Mouse (Mus musculus): ENCODE measurements around the gene Iqcb1.

The Iqcb1 gene

GRCm38 (mm10) chr16:36877316-36877715 lies 49.1 kb downstream of the Iqcb1 start:
- DNase-seq = peak; percentile 39

DNA sequence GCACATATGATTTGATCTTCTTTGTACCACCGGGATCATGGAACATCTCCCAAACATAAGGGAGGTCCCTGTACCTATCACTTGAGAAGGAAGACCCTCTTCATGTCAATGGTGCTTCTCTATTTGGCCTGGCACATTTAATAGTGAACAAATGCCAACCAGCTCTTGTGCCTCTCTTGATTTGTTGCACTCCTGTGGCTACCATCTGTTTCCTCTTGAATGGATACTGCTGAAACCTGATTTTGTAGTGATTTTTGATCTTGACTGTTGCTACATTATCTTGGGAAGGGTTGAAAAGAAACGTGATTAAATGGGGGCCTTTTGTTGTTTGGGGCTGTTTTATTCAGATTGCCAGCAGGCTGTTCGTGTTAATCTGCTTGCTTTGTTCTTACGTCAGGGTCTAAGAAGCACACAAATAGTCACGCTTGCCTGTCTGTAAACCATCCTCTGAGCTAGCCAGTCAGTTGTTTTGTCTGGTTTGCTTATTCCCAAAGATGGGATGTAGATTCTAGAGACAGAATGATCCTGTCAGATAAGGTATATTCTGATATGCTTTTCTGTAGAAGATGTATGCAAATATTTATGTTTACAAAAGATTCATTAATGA lies 54.7 kb downstream of the Iqcb1 start:
- no peak for DNase-seq

GRCm38 (mm10) chr16:36884881-36885280 lies 56.7 kb downstream of the Iqcb1 start:
- DNase-seq = peak; percentile 68

- DNase-seq = no peak
Measured at GRCm38 (mm10) chr16:36885912-36886311, 57.7 kb downstream of the Iqcb1 start.

DNA sequence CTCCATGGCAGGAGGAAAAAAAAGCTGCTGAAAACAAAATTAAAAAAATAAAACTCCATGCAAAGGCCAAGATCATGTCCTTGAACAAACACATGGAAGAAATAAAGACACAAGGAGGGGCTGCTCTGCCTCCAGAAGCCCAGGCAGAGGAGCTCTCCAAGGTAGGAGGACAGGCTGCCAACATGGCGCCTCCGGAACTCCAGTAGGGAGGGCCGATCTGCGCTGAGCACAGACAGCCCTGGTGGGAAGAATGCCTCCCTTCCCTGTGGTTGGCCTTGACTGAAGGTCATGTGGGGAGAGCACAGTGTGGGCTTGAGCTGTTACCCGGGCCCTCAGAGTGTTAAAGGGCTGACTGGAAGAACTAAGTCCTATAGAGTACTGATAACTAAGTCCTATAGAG lies 59.4 kb downstream of the Iqcb1 start:
- no peak for DNase-seq

DNA sequence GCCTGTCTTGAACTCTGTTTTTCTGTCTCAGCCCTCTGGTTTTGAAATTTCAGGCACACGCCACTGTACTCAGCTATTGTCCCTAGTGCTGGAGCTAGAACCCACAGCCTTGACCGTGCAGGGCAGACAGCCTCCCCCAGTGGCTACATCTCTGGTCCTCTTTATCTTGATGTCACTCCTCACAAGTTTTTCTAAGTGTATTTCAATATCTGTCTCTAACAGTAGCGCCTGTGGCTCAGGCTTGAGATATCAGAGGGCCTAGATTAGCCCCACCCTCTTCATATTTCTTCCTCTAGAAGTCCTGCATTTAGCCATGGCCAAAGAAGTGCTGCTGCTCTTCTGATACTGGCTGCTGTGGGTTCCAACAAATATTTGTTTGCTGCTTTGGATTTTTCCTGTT lies 62.4 kb downstream of the Iqcb1 start:
- DNase-seq = no peak

DNA sequence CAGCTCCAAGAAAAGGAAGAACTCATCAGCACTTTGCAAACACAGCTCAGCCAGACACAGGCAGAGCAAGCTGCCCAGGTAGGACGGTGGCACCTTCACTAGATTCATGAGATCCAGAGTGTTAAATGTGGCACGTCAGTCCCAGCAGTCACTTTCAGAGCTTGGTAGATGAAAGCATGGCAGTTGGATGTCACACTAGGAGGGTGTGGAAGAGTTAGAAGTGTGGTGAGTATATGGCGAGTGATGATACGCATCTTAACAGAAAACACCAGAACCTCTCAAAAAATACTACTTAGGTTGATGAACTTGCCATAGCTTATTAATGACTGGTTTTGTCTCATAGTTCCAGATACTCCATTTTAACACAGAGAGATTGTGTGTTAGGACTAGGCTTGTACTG lies 63.2 kb downstream of the Iqcb1 start:
- DNase-seq = no peak

DNA sequence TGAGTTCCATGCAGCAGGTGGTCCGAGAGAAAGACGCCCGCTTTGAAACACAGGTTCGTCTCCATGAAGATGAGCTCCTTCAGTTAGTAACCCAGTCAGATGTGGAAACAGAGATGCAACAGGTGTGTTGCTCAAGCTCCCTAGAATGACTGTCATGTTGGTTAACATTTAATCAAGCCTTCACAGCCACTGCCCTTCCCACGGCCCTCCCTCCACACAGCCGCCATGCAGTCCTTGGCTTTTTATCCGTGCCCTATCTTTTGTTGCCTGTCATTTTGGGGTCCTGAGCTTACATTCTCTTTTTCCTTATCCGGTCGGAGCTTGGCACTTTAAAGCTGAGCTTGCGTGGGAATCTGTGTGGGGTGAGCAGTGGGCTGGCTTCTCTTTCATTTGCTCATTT lies 65.1 kb downstream of the Iqcb1 start:
- DNase-seq = no peak

DNA sequence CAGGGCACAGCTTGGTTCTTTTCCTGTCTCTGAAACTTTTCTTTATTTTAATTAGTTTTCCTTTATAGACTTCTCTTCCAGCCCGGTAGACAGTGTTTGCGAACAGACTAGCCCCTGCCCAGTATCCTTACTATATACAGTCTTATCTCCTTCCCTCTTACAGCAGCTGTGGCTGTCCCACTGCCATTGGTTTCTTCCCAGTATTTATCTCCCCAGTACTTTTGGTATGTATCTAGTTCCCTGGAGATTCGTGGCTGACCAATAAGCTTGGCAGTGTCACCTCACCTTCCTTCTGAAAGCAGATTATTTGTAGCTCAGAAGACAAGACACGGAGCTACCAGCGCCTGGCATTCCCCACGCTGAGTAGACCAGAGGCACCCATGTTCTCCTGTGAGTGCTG lies 68.5 kb downstream of the Iqcb1 start:
- DNase-seq = no peak

DNA sequence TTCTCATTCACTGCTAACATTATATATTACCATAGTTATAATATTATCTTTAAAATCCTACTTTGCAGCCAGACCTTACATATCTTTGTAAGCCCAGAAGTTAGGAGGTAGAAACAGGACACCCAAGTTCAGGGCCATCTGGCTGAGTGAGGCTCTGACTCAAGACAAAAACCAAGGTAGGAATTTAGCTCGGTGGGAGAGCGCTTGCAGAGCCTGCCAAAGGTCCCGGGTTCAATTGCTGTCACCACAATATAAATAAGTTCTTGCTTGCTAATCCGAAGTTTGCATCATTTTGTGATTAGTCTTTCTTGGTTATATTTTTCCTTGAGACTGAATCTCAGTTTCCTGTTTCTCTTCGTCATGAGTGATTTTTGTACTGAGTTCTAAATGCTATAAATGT lies 75.0 kb downstream of the Iqcb1 start:
- DNase-seq = no peak

DNA sequence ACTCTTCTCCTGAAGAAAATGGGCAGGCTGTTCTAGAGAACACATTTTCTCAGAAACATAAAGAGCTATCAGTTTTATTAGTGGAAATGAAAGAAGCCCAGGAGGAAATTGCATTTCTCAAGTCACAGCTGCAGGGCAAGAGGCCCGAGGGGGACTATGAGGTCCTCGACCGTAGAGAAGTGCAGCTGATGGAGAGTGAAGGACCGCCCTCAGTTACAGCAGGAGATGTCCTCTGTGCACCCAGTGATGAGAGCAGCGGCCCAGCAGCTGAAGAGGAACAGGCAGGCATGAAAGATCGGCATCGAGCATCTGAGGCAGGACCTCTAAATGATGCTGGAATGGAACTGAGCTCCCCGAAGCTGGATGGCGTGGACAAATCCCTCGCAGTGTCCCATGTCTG lies 83.7 kb downstream of the Iqcb1 start:
- DNase-seq = no peak

DNA sequence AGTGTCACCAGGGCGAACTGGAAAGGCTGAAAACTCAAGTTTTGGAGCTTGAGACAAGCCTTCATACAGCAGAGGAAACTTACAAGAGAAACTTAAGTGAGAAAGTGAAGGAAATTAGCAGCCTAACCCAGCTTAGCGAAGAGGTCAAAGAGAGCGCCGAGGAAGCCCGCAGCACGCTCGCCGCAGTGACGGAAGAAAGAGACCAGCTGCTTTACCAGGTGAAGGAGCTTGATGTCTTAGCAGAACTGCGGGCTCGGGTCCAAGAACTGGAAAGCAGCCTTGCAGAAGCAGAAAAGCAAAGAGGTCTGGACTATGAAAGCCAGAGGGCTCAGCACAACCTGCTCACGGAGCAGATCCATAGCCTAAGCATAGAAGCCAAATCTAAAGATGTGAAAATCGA lies 84.1 kb downstream of the Iqcb1 start:
- no peak for DNase-seq

DNA sequence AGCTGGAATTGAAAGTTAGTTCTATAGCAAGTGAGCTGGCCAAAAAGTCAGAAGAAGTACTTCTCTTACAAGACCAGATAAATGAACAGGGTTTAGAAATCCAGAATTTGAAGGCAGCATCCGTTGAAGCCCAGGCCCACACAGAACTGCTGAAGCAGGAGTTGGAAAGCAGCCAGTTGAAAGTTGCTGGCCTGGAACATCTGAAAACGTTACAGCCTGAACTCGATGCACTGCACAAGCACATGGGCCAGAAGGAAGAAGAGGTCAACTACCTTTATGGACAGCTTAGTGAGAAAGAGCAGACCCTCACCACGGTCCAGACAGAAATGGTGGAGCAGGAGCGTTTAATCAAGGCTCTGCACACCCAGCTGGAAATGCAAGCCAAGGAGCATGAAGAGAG lies 86.0 kb downstream of the Iqcb1 start:
- no peak for DNase-seq

DNA sequence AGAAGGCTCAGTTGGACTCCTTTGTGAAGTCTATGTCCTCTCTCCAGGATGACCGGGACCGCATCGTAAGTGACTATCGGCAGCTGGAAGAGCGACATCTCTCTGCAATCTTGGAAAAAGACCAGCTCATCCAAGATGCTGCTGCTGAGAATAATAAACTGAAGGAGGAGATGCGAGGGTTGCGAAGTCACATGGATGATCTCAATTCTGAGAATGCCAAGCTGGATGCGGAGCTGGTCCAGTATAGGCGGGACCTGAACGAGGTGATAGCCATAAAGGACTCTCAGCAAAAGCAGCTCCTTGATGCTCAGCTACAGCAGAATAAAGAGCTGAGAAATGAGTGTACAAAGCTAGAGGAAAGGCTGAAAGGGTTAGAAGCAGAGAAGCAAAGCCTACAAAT lies 90.3 kb downstream of the Iqcb1 start:
- DNase-seq = no peak

GRCm38 (mm10) chr16:36920410-36920809 lies 92.2 kb downstream of the Iqcb1 start:
- DNase-seq = no peak

- DNase-seq = no peak
Measured at GRCm38 (mm10) chr16:36921067-36921613, 93.0 kb downstream of the Iqcb1 start.

DNA sequence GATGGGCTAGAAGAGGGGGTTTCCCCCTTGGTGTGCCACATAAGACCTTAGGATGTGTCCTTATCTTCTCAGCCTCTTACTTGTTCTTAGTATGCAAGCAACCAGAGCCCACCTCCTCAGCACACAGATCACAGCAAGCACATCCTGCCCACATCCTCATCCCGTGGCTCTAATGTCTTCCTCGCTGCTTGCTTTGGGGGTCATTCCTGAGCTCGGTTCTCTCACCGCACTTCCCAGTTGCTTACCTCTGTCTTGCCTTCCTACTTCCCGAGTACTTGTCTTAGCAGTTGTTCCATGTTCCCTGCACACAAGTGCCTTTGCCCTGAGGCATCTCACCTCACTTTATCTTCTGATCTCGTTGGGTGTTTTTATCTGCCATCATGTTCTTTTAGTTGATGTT lies 93.8 kb downstream of the Iqcb1 start:
- peak; percentile 39 for DNase-seq

All from thymus, postnatal 25 days (tissue).